Mouse (Mus musculus) left cerebral cortex, adult 2 months (tissue): ENCODE data around the gene Gm33543. TPM values are rescaled to one million over a fixed set of nuclear protein-coding genes. Genes with fewer than 3 reads are reported as not detected.

Experiments used
- DNase-seq, 2 experiments: peaks; one replicate each; pipeline ENCODE4 v3.0.0; 2021 to 2022; ENCODE audit warnings: low spot score in 2 of 2, mixed read lengths in 1 of 2; ENCODE audit errors: extremely low spot score in 1 of 2
- H3K27ac ChIP-seq: fragments of 200-600 bp; 2 replicates; pipeline ENCODE4 v1.8.1; 2022
- H3K4me3 ChIP-seq: fragments of 200-600 bp; 2 replicates; pipeline ENCODE4 v1.8.1; 2022
- CTCF ChIP-seq: fragments of 200-600 bp; IDR thresholded peaks from 2 replicates; pipeline ENCODE4 v1.8.1; 2022; ENCODE audit warnings: antibody characterized with exemption, mild to moderate bottlenecking, moderate library complexity
- intact Hi-C: fragments of 180-260 bp; cut with DNase I; formaldehyde crosslinking; loops from one replicate; pipeline ENCODE4 v1.15.1; 2025
- total RNA-seq, 2 experiments: library from RNA; stranded (reverse); gene quantifications; 2 replicates each; pipeline ENCODE4 v1.2.3; 2021

Gene Gm33543
- total RNA-seq, 2 experiments from 2014 or later: not detected

DNA sequence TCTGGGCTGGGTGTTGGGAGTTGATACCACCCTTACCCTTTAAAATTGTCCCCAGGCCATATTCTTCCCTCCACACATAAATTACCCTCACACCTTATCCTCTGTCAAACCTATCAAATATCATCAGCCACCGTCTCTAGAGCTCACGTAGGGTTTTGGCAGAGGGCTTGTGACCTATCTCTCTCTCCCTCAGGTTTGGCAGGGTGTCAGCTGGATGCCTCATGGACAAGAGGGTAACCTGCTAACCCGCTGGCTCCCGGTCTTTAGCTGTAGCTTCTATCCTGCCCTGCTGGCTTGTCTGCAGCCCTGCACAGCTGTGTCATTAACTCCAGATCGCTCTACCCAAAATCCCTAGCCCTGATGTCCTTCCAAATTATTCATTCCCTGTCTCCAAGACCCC lies 14.4 kb downstream of the Gm33543 start:
- no peak for DNase-seq
- Histone ChIP-seq H3K4me3 (no peak overlapping the region), H3K27ac (no peak overlapping the region)
- intact Hi-C loops: no loop called here
- no peak for TF ChIP-seq CTCF

DNA sequence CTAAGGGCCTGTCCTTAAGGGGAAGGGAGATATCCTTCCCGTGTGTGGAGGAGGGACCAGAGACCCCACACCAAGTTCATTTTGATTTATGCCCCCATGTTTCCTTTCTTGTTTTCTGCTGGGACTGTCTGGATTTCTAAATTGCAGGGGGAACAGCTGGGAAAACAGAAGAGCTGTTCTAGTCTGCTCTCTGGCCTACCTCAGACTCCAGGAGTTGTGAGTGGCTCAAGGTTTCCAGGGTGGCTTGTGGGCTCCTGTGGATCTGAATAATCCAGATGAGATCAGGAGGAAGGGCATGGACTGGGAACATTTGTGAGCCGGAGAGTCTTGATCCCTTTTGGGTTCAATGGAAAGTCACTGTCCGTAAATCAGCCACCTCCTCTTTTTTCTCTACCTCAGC lies 17.1 kb downstream of the Gm33543 start:
- TF ChIP-seq CTCF: no peak
- no peak overlapping the region for H3K27ac ChIP-seq

DNA sequence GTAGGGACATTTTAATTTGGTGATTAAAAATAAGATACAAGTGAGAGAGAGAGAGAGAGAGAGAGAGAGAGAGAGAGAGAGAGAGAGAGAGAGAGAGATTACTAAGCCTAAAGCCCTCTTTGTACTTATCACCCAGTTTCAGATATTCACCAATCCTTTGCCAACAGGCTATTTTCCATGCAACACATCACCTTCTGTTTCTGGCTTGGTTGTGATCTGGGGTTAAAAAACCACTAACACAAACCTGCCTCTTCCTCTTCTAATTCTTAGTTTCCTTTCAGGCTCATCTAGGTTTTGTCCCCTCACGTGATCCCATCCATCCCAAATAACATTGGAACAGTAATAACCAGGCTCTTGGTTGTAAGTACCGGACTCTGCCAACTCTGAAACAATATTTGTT lies 24.2 kb downstream of the Gm33543 start:
- no peak overlapping the region for H3K4me3 ChIP-seq
- DNase-seq: no peak
- TF ChIP-seq CTCF: no peak
- no peak overlapping the region for H3K27ac ChIP-seq
- intact Hi-C loops: no loop called here

More for the DNA sequence above, 17.1 kb downstream of the Gm33543 start:
- no peak for DNase-seq
- intact Hi-C loops: no loop called here
- H3K4me3 ChIP-seq: no peak overlapping the region

DNA sequence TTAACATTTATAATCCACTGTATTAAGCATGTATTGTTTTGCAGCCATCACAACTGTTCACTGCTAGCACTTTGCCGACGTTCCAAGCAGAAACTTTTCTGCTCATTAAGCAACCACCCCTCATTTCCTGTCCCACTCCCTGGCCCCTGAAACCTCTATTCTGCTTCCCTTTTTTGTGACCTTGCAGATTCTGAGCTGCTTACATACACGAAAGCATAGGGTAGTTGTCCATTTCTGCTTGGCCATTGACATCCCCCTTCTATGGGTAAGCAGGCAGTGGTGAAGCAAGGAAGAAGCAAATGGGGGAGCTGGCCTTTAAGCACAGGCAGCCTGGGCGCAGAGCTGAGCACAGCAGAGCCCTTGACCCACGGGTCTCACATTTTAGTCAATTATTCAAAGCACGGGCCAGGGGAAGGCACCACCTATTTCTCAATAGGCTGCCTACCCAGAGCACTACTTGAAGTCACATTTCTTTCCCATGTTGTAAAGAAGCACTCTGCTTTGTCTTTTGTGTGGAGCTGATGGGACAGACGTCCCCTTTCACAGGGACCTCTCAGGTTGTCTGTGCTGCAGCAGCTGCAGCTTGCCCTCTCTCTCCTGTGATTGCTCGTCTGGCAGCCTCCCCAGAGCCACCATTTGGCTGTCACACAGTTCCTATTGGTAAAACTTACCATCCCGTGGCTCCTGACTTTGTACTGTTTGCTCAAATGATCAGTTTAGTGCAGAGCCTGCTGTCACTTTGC lies 25.1 kb downstream of the Gm33543 start:
- Histone ChIP-seq H3K4me3 (no peak overlapping the region), H3K27ac (no peak overlapping the region)
- no peak for DNase-seq
- no peak for TF ChIP-seq CTCF
- intact Hi-C loops: no loop called here

DNA sequence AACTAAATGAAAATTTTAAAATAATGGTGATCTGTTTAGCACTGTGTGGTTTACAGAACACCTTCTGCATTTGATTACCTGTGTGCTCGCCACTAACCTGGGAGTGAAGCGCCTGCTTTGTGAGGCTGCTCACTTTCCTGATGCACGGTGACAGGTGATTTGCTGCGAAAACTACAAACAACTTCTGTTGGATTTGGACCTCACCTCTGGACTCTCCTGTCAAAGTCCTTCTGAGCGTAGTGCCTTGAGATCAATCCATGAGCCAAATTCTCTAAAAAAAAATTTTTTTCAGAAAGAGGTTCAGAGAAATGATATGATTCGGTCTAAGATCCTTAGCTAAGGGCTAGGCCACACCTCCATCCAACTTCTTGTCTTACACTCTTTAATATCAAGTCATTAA lies 28.4 kb downstream of the Gm33543 start:
- DNase-seq: no peak
- Histone ChIP-seq H3K4me3 (no peak overlapping the region), H3K27ac (no peak overlapping the region)
- no peak for TF ChIP-seq CTCF
- intact Hi-C loops: no loop called here

DNA sequence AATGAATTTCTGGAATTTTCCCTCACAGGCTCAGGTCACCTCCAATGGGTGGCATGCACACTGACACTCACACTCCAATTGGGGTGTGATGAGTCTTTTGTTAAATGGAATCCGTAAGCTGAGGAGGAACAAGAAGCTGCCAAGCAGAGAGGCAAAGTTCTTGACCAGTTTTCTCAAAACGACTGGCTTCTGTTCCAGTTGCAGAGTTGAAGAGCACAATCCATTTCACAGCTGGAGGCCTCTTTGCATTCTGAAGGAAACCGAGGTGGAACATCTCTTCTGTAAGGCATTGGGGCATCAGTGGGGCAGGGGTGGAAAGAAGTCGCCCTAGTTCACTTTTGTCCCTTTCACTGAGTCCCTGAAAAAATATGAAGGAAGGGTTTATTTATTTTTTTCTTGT lies 30.9 kb downstream of the Gm33543 start:
- no peak overlapping the region for H3K4me3 ChIP-seq
- no peak for DNase-seq
- TF ChIP-seq CTCF: no peak
- no peak overlapping the region for H3K27ac ChIP-seq
- intact Hi-C loops: no loop called here

DNA sequence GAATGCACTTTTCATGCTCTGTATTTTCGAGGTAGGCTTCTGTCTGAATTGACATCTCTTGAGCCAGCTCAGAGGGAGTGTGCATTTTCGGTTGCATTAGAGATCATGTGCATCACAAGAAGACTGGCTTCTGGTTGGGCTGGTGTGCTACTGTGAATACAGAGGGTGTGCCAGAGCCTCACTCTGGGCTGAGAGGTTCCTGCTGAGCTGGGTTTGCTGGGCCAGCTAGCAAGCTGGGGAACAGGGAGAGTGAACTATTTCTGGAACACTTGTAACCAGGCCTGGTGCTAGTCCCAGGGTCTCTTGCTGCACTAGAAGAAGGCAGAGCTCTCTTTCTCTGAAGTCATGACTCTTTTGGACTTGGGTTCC lies 41.3 kb downstream of the Gm33543 start:
- H3K27ac ChIP-seq: no peak overlapping the region

DNA sequence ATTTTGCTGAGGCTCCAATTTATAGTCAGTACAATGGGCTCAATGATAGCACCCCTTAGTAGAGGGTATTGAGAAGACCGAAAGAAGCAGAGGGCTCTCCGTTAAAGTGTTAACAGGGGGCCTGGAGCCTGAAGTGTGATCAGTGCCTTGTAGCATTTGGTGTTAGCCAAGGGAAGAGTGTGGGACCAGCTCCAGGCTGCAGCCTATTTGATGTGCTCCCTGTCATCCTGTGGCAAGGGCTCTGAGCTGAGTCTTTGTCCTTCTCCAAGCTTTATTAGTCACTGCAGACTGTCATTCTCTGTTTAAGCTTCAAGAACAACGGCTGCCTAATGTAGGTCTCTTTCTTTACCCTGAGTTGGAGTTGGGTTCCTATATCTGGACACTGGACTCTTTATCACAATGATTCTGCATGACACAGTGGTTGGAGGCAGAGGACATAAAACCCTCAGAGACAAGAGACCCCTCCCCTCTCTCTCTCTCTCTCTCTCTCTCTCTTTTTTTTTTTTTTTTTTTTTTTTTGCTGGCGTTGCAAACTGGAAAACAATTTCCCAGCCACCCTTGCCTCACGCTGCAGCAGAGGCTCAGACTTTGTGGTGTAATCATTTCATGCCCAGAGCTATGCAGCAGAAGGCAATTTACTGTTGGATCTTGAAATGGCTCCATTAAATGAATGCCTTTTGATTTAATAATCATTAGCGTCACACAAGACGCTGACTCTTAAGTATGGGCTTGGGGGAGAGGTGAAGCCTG lies 41.9 kb downstream of the Gm33543 start:
- no peak overlapping the region for H3K4me3 ChIP-seq
- no peak for DNase-seq
- no peak overlapping the region for H3K27ac ChIP-seq
- no peak for TF ChIP-seq CTCF
- intact Hi-C loops: no loop called here

More for the DNA sequence above, 41.3 kb downstream of the Gm33543 start:
- no peak for DNase-seq
- intact Hi-C loops: no loop called here
- no peak for TF ChIP-seq CTCF
- H3K4me3 ChIP-seq: no peak overlapping the region

DNA sequence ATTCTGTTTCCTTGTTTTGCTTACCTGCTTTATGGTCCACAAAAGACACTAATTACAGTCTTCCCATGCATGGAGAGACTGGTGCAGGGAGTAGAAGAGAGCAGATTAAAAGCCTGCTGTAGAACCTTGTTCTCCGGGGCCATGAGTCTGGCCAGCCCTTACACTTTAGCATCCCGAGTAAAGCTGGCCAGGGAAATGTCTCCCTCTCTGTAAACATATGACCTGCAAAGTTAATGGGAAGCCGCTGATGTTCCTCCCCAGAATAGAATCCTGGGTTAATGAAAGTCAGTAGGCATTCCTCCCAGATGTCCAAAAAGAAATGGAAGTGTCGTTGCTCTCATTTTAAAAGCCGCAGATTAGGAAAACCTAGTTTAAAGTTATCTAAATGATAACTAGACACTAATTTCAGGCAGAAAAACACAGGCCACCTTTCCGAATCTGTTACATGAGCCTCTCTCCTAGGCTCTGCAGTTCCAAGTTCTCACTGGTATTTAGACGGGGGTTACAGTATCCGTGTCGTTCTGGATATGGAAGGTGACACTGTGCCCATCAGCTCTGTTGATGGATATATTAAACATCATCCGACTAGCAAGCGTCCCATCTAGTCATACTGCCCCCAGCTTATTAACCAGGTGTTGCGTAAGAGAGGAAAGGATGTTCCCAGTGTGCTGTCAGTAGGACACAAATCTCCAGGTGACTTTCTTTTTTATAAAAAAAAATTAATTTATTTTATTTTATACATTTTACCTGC lies 44.9 kb downstream of the Gm33543 start:
- intact Hi-C loops: no loop called here
- no peak for TF ChIP-seq CTCF

DNA sequence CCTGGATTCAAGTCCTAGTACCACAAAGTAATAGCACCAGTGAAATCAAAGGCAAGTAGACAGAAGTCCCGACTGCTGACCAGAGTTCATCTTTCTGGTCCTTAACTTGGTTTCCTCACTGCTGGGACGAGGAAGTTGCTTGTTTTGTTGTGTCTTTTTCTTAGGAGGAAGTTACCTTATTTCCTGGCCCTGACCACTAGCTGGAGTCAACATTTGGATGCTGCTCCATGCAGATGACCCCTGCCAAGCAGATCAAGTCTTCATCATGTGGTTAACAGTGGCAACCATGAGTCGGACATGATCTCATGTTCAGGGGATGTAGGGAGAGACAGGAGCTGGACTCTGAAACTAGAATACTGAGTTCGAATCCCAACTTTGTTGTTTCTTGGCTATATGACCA lies 47.2 kb downstream of the Gm33543 start:
- Histone ChIP-seq H3K27ac (no peak overlapping the region), H3K4me3 (no peak overlapping the region)
- no peak for TF ChIP-seq CTCF
- no peak for DNase-seq
- intact Hi-C loops: no loop called here

More for the DNA sequence above, 44.9 kb downstream of the Gm33543 start:
- no peak overlapping the region for H3K27ac ChIP-seq
- no peak overlapping the region for H3K4me3 ChIP-seq
- DNase-seq: no peak

DNA sequence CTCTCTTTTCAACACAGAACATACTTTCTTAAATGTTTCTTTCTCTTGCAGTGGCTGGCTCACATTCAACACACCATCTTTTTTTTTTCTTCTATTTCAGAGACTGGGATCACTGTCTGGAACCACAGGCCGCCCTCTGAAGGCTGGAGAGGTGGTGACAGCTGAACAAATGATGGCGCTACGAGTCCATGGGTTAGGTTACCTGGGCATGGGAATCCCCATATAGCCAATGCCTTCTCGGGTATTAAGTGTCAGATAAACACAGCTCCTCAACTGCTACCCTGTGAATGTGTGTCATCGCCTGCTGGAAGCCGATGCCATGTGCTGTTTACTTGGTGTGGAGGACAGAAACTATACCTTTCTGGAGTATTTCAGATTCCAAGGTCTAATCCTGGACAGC lies 48.0 kb downstream of the Gm33543 start:
- Histone ChIP-seq H3K27ac (no peak overlapping the region), H3K4me3 (no peak overlapping the region)
- intact Hi-C loops: no loop called here
- TF ChIP-seq CTCF: no peak
- DNase-seq: no peak

DNA sequence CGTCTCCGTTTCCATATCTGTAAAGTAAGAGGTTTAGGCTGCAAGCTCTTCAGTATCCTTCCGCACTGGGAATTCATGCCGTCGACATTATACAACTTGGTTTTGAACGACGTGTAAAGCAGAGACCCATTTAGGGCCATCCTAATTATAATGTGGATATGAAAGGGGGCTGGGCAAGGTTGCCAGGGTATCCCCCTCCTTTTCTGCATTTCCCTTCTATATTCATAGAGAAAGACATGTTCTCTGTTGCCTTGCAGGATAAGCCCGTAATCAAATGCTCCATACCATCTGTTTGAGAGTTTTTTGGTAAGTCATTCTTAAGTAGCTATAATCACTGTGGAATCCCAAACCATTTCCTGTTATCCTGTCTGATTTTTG lies 51.3 kb downstream of the Gm33543 start:
- H3K4me3 ChIP-seq: no peak overlapping the region
- DNase-seq: no peak
- H3K27ac ChIP-seq: no peak overlapping the region
- intact Hi-C loops: no loop called here
- no peak for TF ChIP-seq CTCF
